Mouse (Mus musculus): Measurements from ENCODE around the gene Ccdc169. TPM values are rescaled to one million over a fixed set of nuclear protein-coding genes. Genes with fewer than 3 reads are reported as not detected.

Gene Ccdc169
- polyA plus RNA-seq, 1 experiment from 2014 or later = 0.08 TPM

GRCm38 (mm10) chr3:55131576-55132233 lies 5.4 kb upstream of the Ccdc169 start:
- Histone ChIP-seq H3K27me3 (ENCODE audit: low read depth, poor library complexity, severe bottlenecking) (no peaks in the 10 kb centered on the region), H3K4me1 (no peaks in the 10 kb centered on the region), H3K9me3 (replicated peaks) (no peaks in the 10 kb centered on the region), H3K36me3 (peaks cover 100% of the 10 kb centered on the region), H3K27ac (no peak overlapping the region), H3K4me3 (no peak overlapping the region)
- WGBS = 92% methylated on average over 6 of the region's 6 CpGs
- DNase-seq (ENCODE audit: low spot score) = no peak

DNA sequence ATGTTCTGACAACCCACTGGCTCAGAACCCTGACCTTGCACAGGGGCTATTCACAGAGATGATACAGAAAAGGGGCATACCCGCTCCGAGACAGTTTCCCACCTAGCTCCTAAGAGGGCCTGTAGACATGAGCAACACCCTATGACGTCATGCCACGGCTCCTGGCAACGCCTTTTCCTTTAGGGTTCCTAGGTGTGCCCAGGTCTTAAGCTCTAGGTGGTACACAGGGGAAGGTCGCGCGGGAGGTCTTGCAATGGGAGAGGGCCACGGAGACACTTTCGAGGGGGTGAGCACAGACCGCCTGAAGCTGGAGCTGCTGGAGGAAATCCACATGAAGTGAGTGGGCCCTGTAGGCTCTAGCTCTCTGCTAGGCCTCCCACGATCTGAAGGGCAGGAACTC lies 2.7 kb downstream of the Ccdc169 start:
- H3K27ac ChIP-seq = no peak overlapping the region
- WGBS = 91% methylated on average over 12 of the region's 12 CpGs
- no peaks in the 10 kb centered on the region for H3K9me3 ChIP-seq (replicated peaks)
- no peaks in the 10 kb centered on the region for H3K27me3 ChIP-seq (ENCODE audit: low read depth, poor library complexity, severe bottlenecking)
- no peak for DNase-seq (ENCODE audit: low spot score)
- H3K4me1 ChIP-seq = no peaks in the 10 kb centered on the region
- H3K36me3 ChIP-seq = peaks cover 43% of the 10 kb centered on the region
- H3K4me3 ChIP-seq = no peak overlapping the region

DNA sequence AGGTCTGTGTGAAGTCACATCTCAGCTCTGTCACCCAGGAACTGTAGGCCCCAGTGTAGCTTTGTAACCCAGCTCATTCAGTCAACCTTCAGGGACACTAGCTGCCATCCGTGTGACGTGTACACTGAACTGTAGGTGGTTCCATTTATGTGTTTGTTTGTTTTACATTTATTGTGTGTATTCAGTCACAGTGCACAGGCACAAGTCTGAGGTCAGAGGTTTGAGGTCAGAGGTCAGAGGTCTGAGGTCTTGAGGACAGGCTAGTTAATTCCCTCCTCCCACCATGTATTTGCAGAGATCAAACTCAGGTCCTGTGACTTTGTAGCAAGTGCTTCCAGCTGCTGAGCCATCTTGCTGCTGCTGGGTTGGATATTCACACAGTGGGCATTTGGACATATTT lies 4.3 kb downstream of the Ccdc169 start:
- Histone ChIP-seq H3K27me3 (ENCODE audit: low read depth, poor library complexity, severe bottlenecking) (no peaks in the 10 kb centered on the region), H3K9me3 (replicated peaks) (no peaks in the 10 kb centered on the region), H3K36me3 (peaks cover 27% of the 10 kb centered on the region), H3K4me1 (no peaks in the 10 kb centered on the region), H3K27ac (no peak overlapping the region), H3K4me3 (no peak overlapping the region)
- DNase-seq (ENCODE audit: low spot score) = no peak
- WGBS = 67% methylated on average over 2 of the region's 2 CpGs

- Histone ChIP-seq H3K27ac (no peak overlapping the region), H3K36me3 (no peaks in the 10 kb centered on the region), H3K9me3 (replicated peaks) (no peaks in the 10 kb centered on the region), H3K27me3 (ENCODE audit: low read depth, poor library complexity, severe bottlenecking) (no peaks in the 10 kb centered on the region), H3K4me3 (no peak overlapping the region), H3K4me1 (peaks cover 14% of the 10 kb centered on the region)
- 86% methylated on average over 4 of the region's 4 CpGs for WGBS
- no peak for DNase-seq (ENCODE audit: low spot score)
Measured at GRCm38 (mm10) chr3:55144916-55145315, 7.8 kb downstream of the Ccdc169 start.

DNA sequence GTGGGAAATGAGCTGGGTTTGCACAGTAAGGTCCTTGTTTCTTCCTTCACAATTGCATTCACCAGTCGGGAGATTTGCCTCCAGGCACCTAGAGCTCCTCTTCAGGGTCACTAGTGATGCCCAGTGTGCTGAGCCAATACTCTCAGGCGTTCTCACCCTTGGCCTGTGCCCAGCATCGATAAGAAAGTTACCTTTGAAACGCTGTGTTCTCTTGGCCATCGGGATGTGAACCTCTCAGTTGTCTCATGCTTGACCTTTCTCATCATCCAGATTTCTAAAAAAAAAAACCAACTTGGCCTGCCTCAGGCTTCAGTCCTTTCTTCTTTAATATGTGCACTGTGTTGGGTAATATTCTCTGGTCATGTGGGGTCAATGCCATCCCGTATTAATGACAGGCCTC lies 9.3 kb downstream of the Ccdc169 start:
- no peak overlapping the region for H3K27ac ChIP-seq
- no peak overlapping the region for H3K4me3 ChIP-seq
- 82% methylated on average over 6 of the region's 6 CpGs for WGBS
- H3K36me3 ChIP-seq = no peaks in the 10 kb centered on the region
- no peak for DNase-seq (ENCODE audit: low spot score)
- no peaks in the 10 kb centered on the region for H3K9me3 ChIP-seq (replicated peaks)
- H3K4me1 ChIP-seq = peaks cover 14% of the 10 kb centered on the region
- no peaks in the 10 kb centered on the region for H3K27me3 ChIP-seq (ENCODE audit: low read depth, poor library complexity, severe bottlenecking)

- H3K36me3 ChIP-seq = no peaks in the 10 kb centered on the region
- no peaks in the 10 kb centered on the region for H3K27me3 ChIP-seq (ENCODE audit: low read depth, poor library complexity, severe bottlenecking)
- no peak overlapping the region for H3K4me3 ChIP-seq
- H3K9me3 ChIP-seq (replicated peaks) = no peaks in the 10 kb centered on the region
- H3K4me1 ChIP-seq = peaks cover 14% of the 10 kb centered on the region
- H3K27ac ChIP-seq = no peak overlapping the region
- WGBS = 91% methylated on average over 2 of the region's 2 CpGs
- no peak for DNase-seq (ENCODE audit: low spot score)
Measured at GRCm38 (mm10) chr3:55147156-55147555, 10.0 kb downstream of the Ccdc169 start.

- Histone ChIP-seq H3K4me3 (no peak overlapping the region), H3K36me3 (no peaks in the 10 kb centered on the region), H3K27ac (peak overlapping the region; percentile 77), H3K4me1 (peaks cover 14% of the 10 kb centered on the region), H3K27me3 (ENCODE audit: low read depth, poor library complexity, severe bottlenecking) (no peaks in the 10 kb centered on the region), H3K9me3 (replicated peaks) (no peaks in the 10 kb centered on the region)
- DNase-seq (ENCODE audit: low spot score) = no peak
- WGBS = 10% methylated on average over 3 of the region's 3 CpGs
Measured at GRCm38 (mm10) chr3:55148091-55148490, 11.0 kb downstream of the Ccdc169 start.

- H3K27me3 ChIP-seq (ENCODE audit: low read depth, poor library complexity, severe bottlenecking) = no peaks in the 10 kb centered on the region
- DNase-seq (ENCODE audit: low spot score) = peak; percentile 47
- no peaks in the 10 kb centered on the region for H3K36me3 ChIP-seq
- 46% methylated on average over 7 of the region's 7 CpGs for WGBS
- no peak overlapping the region for H3K4me3 ChIP-seq
- peaks cover 14% of the 10 kb centered on the region for H3K4me1 ChIP-seq
- H3K27ac ChIP-seq = no peak overlapping the region
- H3K9me3 ChIP-seq (replicated peaks) = no peaks in the 10 kb centered on the region
Measured at GRCm38 (mm10) chr3:55151656-55152433, 14.7 kb downstream of the Ccdc169 start.

GRCm38 (mm10) chr3:55152673-55153334 lies 15.7 kb downstream of the Ccdc169 start:
- WGBS = 70% methylated on average over 6 of the region's 6 CpGs
- Histone ChIP-seq H3K4me3 (no peak overlapping the region), H3K27me3 (ENCODE audit: low read depth, poor library complexity, severe bottlenecking) (no peaks in the 10 kb centered on the region), H3K36me3 (no peaks in the 10 kb centered on the region), H3K9me3 (replicated peaks) (no peaks in the 10 kb centered on the region), H3K4me1 (peaks cover 13% of the 10 kb centered on the region), H3K27ac (no peak overlapping the region)
- no peak for DNase-seq (ENCODE audit: low spot score)

GRCm38 (mm10) chr3:55154163-55154562 lies 17.0 kb downstream of the Ccdc169 start:
- DNase-seq (ENCODE audit: low spot score) = no peak
- no peaks in the 10 kb centered on the region for H3K9me3 ChIP-seq (replicated peaks)
- H3K27me3 ChIP-seq (ENCODE audit: low read depth, poor library complexity, severe bottlenecking) = no peaks in the 10 kb centered on the region
- H3K4me3 ChIP-seq = no peak overlapping the region
- H3K27ac ChIP-seq = no peak overlapping the region
- 91% methylated on average over 7 of the region's 7 CpGs for WGBS
- no peaks in the 10 kb centered on the region for H3K36me3 ChIP-seq
- peaks cover 2% of the 10 kb centered on the region; the same call in 1 of the 2 replicates for H3K4me1 ChIP-seq

DNA sequence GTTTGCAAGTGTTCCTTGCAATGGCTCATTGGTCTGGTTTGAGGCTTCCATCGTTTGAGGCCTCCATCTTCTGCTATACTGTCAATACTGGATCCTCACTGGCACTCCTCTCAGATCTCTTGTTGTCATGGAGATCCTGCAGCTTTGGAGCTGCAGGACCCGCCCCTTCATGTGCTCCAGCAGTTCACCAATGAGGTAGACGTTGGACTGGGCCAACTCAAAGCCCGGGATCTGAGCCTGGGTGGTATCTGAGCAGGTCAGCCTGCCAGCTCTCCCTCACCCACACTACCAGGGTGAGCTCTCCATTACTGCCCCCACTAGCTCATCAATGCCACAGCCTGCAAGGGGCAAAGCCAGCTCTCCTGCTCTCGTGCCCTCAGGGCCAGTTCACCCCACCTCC lies 20.3 kb downstream of the Ccdc169 start:
- 77% methylated on average over 5 of the region's 5 CpGs for WGBS
- no peak for DNase-seq (ENCODE audit: low spot score)
- H3K9me3 ChIP-seq (replicated peaks) = no peaks in the 10 kb centered on the region

GRCm38 (mm10) chr3:55161144-55161543 lies 24.0 kb downstream of the Ccdc169 start:
- no peak overlapping the region for H3K4me3 ChIP-seq
- H3K27ac ChIP-seq = no peak overlapping the region
- WGBS = 82% methylated on average over 7 of the region's 7 CpGs
- H3K4me1 ChIP-seq = peaks cover 2% of the 10 kb centered on the region; the same call in 1 of the 2 replicates
- no peaks in the 10 kb centered on the region for H3K36me3 ChIP-seq
- H3K27me3 ChIP-seq (ENCODE audit: low read depth, poor library complexity, severe bottlenecking) = no peaks in the 10 kb centered on the region
- no peaks in the 10 kb centered on the region for H3K9me3 ChIP-seq (replicated peaks)
- no peak for DNase-seq (ENCODE audit: low spot score)

More for the DNA sequence above, 20.3 kb downstream of the Ccdc169 start:
- Histone ChIP-seq H3K4me3 (no peak overlapping the region), H3K4me1 (peaks cover 2% of the 10 kb centered on the region; the same call in 1 of the 2 replicates), H3K27ac (no peak overlapping the region), H3K36me3 (no peaks in the 10 kb centered on the region), H3K27me3 (ENCODE audit: low read depth, poor library complexity, severe bottlenecking) (no peaks in the 10 kb centered on the region)

- Histone ChIP-seq H3K4me1 (no peaks in the 10 kb centered on the region), H3K27me3 (ENCODE audit: low read depth, poor library complexity, severe bottlenecking) (no peaks in the 10 kb centered on the region), H3K27ac (no peak overlapping the region), H3K36me3 (no peaks in the 10 kb centered on the region), H3K4me3 (no peak overlapping the region), H3K9me3 (replicated peaks) (no peaks in the 10 kb centered on the region)
- 77% methylated on average over 4 of the region's 4 CpGs for WGBS
- no peak for DNase-seq (ENCODE audit: low spot score)
Measured at GRCm38 (mm10) chr3:55163510-55163909, 26.4 kb downstream of the Ccdc169 start.
